Mouse (Mus musculus): ENCODE data around the gene Rab10. TPM values are rescaled to one million over a fixed set of nuclear protein-coding genes. Genes with fewer than 3 reads are reported as not detected.

Gene Rab10
- polyA plus RNA-seq, 1 experiment: 93.9 TPM

DNA sequence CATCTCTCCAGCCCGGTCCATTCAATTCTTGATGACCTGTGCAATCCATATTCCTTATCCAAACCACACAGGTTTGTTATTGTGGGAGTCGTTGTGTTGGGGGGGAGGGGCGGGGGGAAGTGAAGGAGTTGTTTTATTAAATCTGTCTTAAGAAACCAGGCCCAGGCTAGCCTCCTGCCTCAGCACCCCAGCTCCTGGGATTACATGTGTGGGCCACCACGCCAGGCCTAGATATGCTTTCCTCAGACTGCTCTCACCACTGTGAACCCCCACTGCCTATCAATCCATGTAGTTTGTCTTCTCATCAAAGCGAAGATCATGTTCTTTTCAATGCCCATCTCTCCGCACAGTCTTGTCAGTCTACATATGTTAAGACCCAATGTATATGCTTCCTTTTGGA is 63.7 kb downstream of the Rab10 start:
- Histone ChIP-seq H3K4me3 (ENCODE audit: low read depth, low read length) (no peak overlapping the region), H3K9me3 (replicated peaks; ENCODE audit: control insufficient read depth, insufficient read depth, low read length, poor library complexity, severe bottlenecking) (no peaks in the 10 kb centered on the region), H3K9ac (ENCODE audit: low read depth, poor library complexity, severe bottlenecking) (no peak overlapping the region), H3K4me1 (ENCODE audit: control insufficient read depth, insufficient read depth, low read length) (no peaks in the 10 kb centered on the region), H3K27ac (ENCODE audit: insufficient read depth, low read length) (no peak overlapping the region), H3K36me3 (ENCODE audit: control insufficient read depth, insufficient read depth, low read length, poor library complexity, severe bottlenecking) (peaks cover 27% of the 10 kb centered on the region), H3K27me3 (ENCODE audit: control insufficient read depth, insufficient read depth, low read length, poor library complexity, severe bottlenecking) (no peaks in the 10 kb centered on the region)
- TF ChIP-seq POLR2A (IDR thresholded peaks at IDR 0.05; ENCODE audit: insufficient read depth, low read length) (no peak), EP300 (IDR thresholded peaks at IDR 0.05; ENCODE audit: insufficient read depth, low read depth, low read length) (no peak), CTCF (IDR thresholded peaks at IDR 0.05; ENCODE audit: low read depth, low read length) (no peak)

GRCm38 (mm10) chr12:3239544-3239943 is 70.2 kb downstream of the Rab10 start:
- H3K4me1 ChIP-seq (ENCODE audit: control insufficient read depth, insufficient read depth, low read length): no peaks in the 10 kb centered on the region

GRCm38 (mm10) chr12:3238361-3239051 is 71.3 kb downstream of the Rab10 start:
- Histone ChIP-seq H3K9ac (ENCODE audit: low read depth, poor library complexity, severe bottlenecking) (no peak overlapping the region), H3K36me3 (ENCODE audit: control insufficient read depth, insufficient read depth, low read length, poor library complexity, severe bottlenecking) (peaks cover 9% of the 10 kb centered on the region), H3K27me3 (ENCODE audit: control insufficient read depth, insufficient read depth, low read length, poor library complexity, severe bottlenecking) (no peaks in the 10 kb centered on the region), H3K27ac (ENCODE audit: insufficient read depth, low read length) (no peak overlapping the region), H3K4me3 (ENCODE audit: low read depth, low read length) (no peak overlapping the region), H3K4me1 (ENCODE audit: control insufficient read depth, insufficient read depth, low read length) (no peaks in the 10 kb centered on the region), H3K9me3 (replicated peaks; ENCODE audit: control insufficient read depth, insufficient read depth, low read length, poor library complexity, severe bottlenecking) (peaks cover 10% of the 10 kb centered on the region; the same call in 1 of the 2 replicates)
- no peak for TF ChIP-seq POLR2A (IDR thresholded peaks at IDR 0.05; ENCODE audit: insufficient read depth, low read length)
- TF ChIP-seq CTCF (IDR thresholded peaks at IDR 0.05; ENCODE audit: low read depth, low read length): no peak
- 0 out of 2 replicates have a peak, but pooled peaks have one; percentile 12 for TF ChIP-seq EP300 (IDR thresholded peaks at IDR 0.05; ENCODE audit: insufficient read depth, low read depth, low read length)

More at GRCm38 (mm10) chr12:3239544-3239943, 70.2 kb downstream of the Rab10 start:
- Histone ChIP-seq H3K27ac (ENCODE audit: insufficient read depth, low read length) (no peak overlapping the region), H3K9me3 (replicated peaks; ENCODE audit: control insufficient read depth, insufficient read depth, low read length, poor library complexity, severe bottlenecking) (peaks cover 10% of the 10 kb centered on the region; the same call in 1 of the 2 replicates), H3K36me3 (ENCODE audit: control insufficient read depth, insufficient read depth, low read length, poor library complexity, severe bottlenecking) (peaks cover 9% of the 10 kb centered on the region), H3K4me3 (ENCODE audit: low read depth, low read length) (no peak overlapping the region), H3K9ac (ENCODE audit: low read depth, poor library complexity, severe bottlenecking) (no peak overlapping the region), H3K27me3 (ENCODE audit: control insufficient read depth, insufficient read depth, low read length, poor library complexity, severe bottlenecking) (no peaks in the 10 kb centered on the region)
- TF ChIP-seq CTCF (IDR thresholded peaks at IDR 0.05; ENCODE audit: low read depth, low read length): no peak
- TF ChIP-seq EP300 (IDR thresholded peaks at IDR 0.05; ENCODE audit: insufficient read depth, low read depth, low read length): no peak
- TF ChIP-seq POLR2A (IDR thresholded peaks at IDR 0.05; ENCODE audit: insufficient read depth, low read length): no peak

DNA sequence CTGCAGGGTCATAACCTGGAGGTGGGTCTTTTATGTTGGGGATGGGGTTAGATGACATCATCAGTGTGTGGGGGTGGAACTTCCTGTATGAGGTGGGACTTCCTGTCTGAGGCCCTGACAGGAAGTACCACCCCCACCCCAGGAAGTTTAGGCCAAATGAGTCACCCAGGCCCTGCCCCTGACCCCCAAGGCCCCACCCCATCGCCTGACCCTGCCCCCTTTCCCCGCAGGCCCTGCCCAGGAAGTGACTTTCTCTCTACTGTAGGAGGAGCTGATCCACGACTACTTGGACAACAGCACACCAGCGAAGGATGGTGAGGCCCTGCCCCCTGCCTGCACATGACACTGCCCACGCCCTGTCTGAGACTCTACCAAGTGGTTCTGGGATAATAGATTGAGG is 72.0 kb downstream of the Rab10 start:
- Histone ChIP-seq H3K36me3 (ENCODE audit: control insufficient read depth, insufficient read depth, low read length, poor library complexity, severe bottlenecking) (peaks cover 9% of the 10 kb centered on the region), H3K4me1 (ENCODE audit: control insufficient read depth, insufficient read depth, low read length) (no peaks in the 10 kb centered on the region), H3K9ac (ENCODE audit: low read depth, poor library complexity, severe bottlenecking) (no peak overlapping the region), H3K27ac (ENCODE audit: insufficient read depth, low read length) (no peak overlapping the region), H3K9me3 (replicated peaks; ENCODE audit: control insufficient read depth, insufficient read depth, low read length, poor library complexity, severe bottlenecking) (peaks cover 10% of the 10 kb centered on the region; the same call in 1 of the 2 replicates), H3K27me3 (ENCODE audit: control insufficient read depth, insufficient read depth, low read length, poor library complexity, severe bottlenecking) (no peaks in the 10 kb centered on the region), H3K4me3 (ENCODE audit: low read depth, low read length) (no peak overlapping the region)
- no peak for TF ChIP-seq EP300 (IDR thresholded peaks at IDR 0.05; ENCODE audit: insufficient read depth, low read depth, low read length)
- no peak for TF ChIP-seq CTCF (IDR thresholded peaks at IDR 0.05; ENCODE audit: low read depth, low read length)
- no peak for TF ChIP-seq POLR2A (IDR thresholded peaks at IDR 0.05; ENCODE audit: insufficient read depth, low read length)

GRCm38 (mm10) chr12:3236831-3237681 is 72.7 kb downstream of the Rab10 start:
- Histone ChIP-seq H3K36me3 (ENCODE audit: control insufficient read depth, insufficient read depth, low read length, poor library complexity, severe bottlenecking) (peaks cover 9% of the 10 kb centered on the region), H3K9me3 (replicated peaks; ENCODE audit: control insufficient read depth, insufficient read depth, low read length, poor library complexity, severe bottlenecking) (peaks cover 10% of the 10 kb centered on the region; the same call in 1 of the 2 replicates), H3K4me1 (ENCODE audit: control insufficient read depth, insufficient read depth, low read length) (no peaks in the 10 kb centered on the region), H3K4me3 (ENCODE audit: low read depth, low read length) (no peak overlapping the region), H3K27ac (ENCODE audit: insufficient read depth, low read length) (no peak overlapping the region), H3K27me3 (ENCODE audit: control insufficient read depth, insufficient read depth, low read length, poor library complexity, severe bottlenecking) (no peaks in the 10 kb centered on the region), H3K9ac (ENCODE audit: low read depth, poor library complexity, severe bottlenecking) (no peak overlapping the region)
- no peak for TF ChIP-seq EP300 (IDR thresholded peaks at IDR 0.05; ENCODE audit: insufficient read depth, low read depth, low read length)
- no peak for TF ChIP-seq CTCF (IDR thresholded peaks at IDR 0.05; ENCODE audit: low read depth, low read length)
- no peak for TF ChIP-seq POLR2A (IDR thresholded peaks at IDR 0.05; ENCODE audit: insufficient read depth, low read length)
